Mouse (Mus musculus): Measurements from ENCODE around the gene Olfr860. TPM values are rescaled to one million over a fixed set of nuclear protein-coding genes. Genes with fewer than 3 reads are reported as not detected.
"Not testable (repeated sequence)": the region's sequence is repeated elsewhere in the genome, so short reads cannot be mapped to it uniquely, and the experiment has no call there.

Gene Olfr860
- not detected in 2 replicates for polyA plus RNA-seq (2011; ENCODE audit: insufficient read length, low read depth, missing spikeins)

- no peaks in the 10 kb centered on the region for H3K4me1 ChIP-seq (ENCODE audit: control insufficient read depth, insufficient read depth, low read length)
- no peak within 1 kb of the TSS for H3K4me3 ChIP-seq (ENCODE audit: insufficient read depth, low read length)
- no peak within 1 kb of the TSS for H3K27ac ChIP-seq (ENCODE audit: insufficient read depth, low read length)
- TF ChIP-seq CTCF (IDR thresholded peaks at IDR 0.05; ENCODE audit: borderline replicate concordance, insufficient read depth, low read length) (no peak), POLR2A (IDR thresholded peaks at IDR 0.05; ENCODE audit: low read depth, low read length) (no peak)
These were observed at the start of gene Olfr860 for GRCm38 (mm10) chr9:19849647-19850046. Gene Olfr860 (minus strand): TSS chr9:19849747.

DNA sequence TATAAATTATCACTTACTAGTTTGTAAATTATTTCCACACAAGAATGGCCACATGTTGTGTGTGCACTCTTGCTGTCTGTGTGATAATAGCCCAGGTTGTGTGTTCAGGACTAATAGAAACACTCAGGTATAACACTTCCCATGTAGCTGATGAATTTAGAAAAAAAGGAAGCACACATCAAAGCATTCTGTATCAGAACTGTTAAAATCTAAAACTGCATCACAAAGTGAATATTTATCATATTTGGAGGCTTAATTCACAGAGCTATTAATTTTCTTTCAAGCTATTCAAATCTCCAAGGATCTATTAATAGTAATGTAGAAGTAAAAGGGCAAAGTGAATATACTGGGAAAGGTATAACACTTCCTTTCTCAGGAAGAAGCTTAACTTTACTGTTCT is 38.4 kb upstream of the Olfr860 start, which contains the start of gene Olfr862:
TSS of gene Olfr862 (minus strand) at position 101 of the 400 bp plus-strand sequence.
- no peaks in the 10 kb centered on the region for H3K4me1 ChIP-seq (ENCODE audit: control insufficient read depth, insufficient read depth, low read length)
- H3K27ac ChIP-seq (ENCODE audit: insufficient read depth, low read length) = no peak within 1 kb of the TSS
- TF ChIP-seq POLR2A (IDR thresholded peaks at IDR 0.05; ENCODE audit: low read depth, low read length) (no peak), CTCF (IDR thresholded peaks at IDR 0.05; ENCODE audit: borderline replicate concordance, insufficient read depth, low read length) (no peak)
- H3K4me3 ChIP-seq (ENCODE audit: insufficient read depth, low read length) = no peak within 1 kb of the TSS

DNA sequence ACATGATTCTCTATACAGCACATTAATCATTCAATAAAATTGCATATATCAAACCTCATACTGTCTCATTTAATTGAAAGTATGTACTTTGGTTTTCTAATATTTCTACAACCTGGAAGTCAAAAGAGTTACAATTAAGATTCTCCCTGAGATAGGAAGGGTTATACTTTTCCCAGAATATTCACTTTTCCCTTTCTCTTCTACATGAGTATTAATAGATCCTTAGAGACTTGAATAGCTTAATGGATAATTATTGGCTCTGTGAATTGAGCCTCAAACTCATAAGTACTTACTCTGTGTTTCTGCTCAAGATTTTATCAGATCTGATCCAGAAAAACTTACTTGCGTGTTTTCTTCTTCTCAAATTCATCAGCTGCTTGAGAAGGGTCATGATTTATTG is 44.9 kb downstream of the Olfr860 start, which contains the start of gene Olfr859:
TSS of gene Olfr859 (plus strand) at position 301 of the 400 bp plus-strand sequence.
- H3K4me1 ChIP-seq (ENCODE audit: control insufficient read depth, insufficient read depth, low read length); H3K4me3 ChIP-seq (ENCODE audit: insufficient read depth, low read length); H3K27ac ChIP-seq (ENCODE audit: insufficient read depth, low read length): not testable (repeated sequence)

DNA sequence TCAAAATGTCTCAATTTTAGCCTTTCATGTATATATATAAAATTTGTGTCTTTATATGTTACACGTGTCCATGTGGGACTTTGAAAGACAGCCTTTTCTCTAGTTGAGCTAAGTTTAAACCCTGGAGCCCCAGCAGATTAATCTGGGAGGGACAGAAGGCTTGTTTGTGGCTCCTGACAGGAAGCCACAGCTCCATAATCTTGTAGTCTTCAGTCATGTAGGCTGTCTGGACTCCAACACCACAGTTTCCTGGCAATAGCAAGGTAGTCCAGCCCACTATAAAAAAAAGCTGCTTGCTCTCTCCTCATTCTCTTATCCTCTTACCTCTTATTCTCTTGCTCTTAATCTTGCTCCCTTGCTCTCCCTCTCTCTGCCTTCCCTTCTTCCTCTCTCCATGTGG is 46.5 kb downstream of the Olfr860 start:
- H3K4me1 ChIP-seq (ENCODE audit: control insufficient read depth, insufficient read depth, low read length) = no peaks in the 10 kb centered on the region
- no peak for TF ChIP-seq POLR2A (IDR thresholded peaks at IDR 0.05; ENCODE audit: low read depth, low read length)
- TF ChIP-seq CTCF (IDR thresholded peaks at IDR 0.05; ENCODE audit: borderline replicate concordance, insufficient read depth, low read length) = no peak
- no peak overlapping the region for H3K4me3 ChIP-seq (ENCODE audit: insufficient read depth, low read length)
- H3K27ac ChIP-seq (ENCODE audit: insufficient read depth, low read length) = no peak overlapping the region

Other genes with a start within 250 kb of the Olfr860 start
- gene Zfp317, start 227.6 kb downstream of the Olfr860 start, polyA plus RNA-seq (2011; ENCODE audit: insufficient read length, low read depth, missing spikeins) = 28.3 and 28.8 TPM in 2 replicates
- gene Olfr857, start 140.3 kb downstream of the Olfr860 start, polyA plus RNA-seq (2011; ENCODE audit: insufficient read length, low read depth, missing spikeins) = not detected in 2 replicates
- gene Olfr58, start 69.5 kb downstream of the Olfr860 start, polyA plus RNA-seq (2011; ENCODE audit: insufficient read length, low read depth, missing spikeins) = not detected in 2 replicates
- not detected in 2 replicates for gene Olfr859, start 44.8 kb downstream of the Olfr860 start, polyA plus RNA-seq (2011; ENCODE audit: insufficient read length, low read depth, missing spikeins)
- not detected in 2 replicates for gene Olfr862, start 38.3 kb upstream of the Olfr860 start, polyA plus RNA-seq (2011; ENCODE audit: insufficient read length, low read depth, missing spikeins)
- gene Olfr77, start 67.1 kb upstream of the Olfr860 start, polyA plus RNA-seq (2011; ENCODE audit: insufficient read length, low read depth, missing spikeins) = 0.09 TPM in 1 of 2 replicates, not detected in the other
- not detected in 2 replicates for gene Olfr866, start 178.3 kb upstream of the Olfr860 start, polyA plus RNA-seq (2011; ENCODE audit: insufficient read length, low read depth, missing spikeins)
- not detected in 2 replicates for gene Olfr867, start 207.8 kb upstream of the Olfr860 start, polyA plus RNA-seq (2011; ENCODE audit: insufficient read length, low read depth, missing spikeins)
- not detected in 2 replicates for gene Olfr868, start 248.9 kb upstream of the Olfr860 start, polyA plus RNA-seq (2011; ENCODE audit: insufficient read length, low read depth, missing spikeins)

All from embryonic fibroblast, embryonic 13.5 days (primary cell).